Mouse (Mus musculus) liver, embryonic 14.5 days (tissue): ENCODE measurements at regions not wholly inside any gene's neighbourhood (a gene's known extent, or its start where the extent isn't known, plus 50 kb on each side); places are given as distances from the start of the nearest gene placed in this dataset.

Source experiments
- CTCF ChIP-seq: IDR thresholded peaks from 2 replicates; pipeline ENCODE4 v1.5.1; 2016; ENCODE audit warnings: antibody characterized with exemption, low read depth, control low read depth
- EP300 ChIP-seq: IDR thresholded peaks from 2 replicates; pipeline ENCODE4 v1.6.1; 2016; ENCODE audit warnings: antibody characterized with exemption, low read depth

- no peak for TF ChIP-seq CTCF
- no peak for TF ChIP-seq EP300
These were observed 59.7 kb upstream of the Ccdc39 start for GRCm38 (mm10) chr3:33903816-33904215.
